Mouse (Mus musculus) kidney, embryonic 15.5 days (tissue): ENCODE measurements around the gene Mertk. TPM values are rescaled to one million over a fixed set of nuclear protein-coding genes. Genes with fewer than 3 reads are reported as not detected.

Source experiments
- ATAC-seq: fragments of 200-750 bp; cut with Nextera tagmentation; replicated peaks from 2 replicates; pipeline ENCODE4 v1.8.0; 2017; ENCODE audit warnings: moderate TSS enrichment; ENCODE audit not compliant: low FRiP score
- H3K27ac ChIP-seq: fragments of 300-500 bp; sonication (generic); 2 replicates; pipeline ENCODE4 v1.5.1; 2015; ENCODE audit warnings: mild to moderate bottlenecking, inconsistent platforms
- H3K27me3 ChIP-seq: fragments of 300-500 bp; sonication (generic); 2 replicates; pipeline ENCODE4 v1.6.1; 2015; ENCODE audit warnings: inconsistent platforms
- H3K36me3 ChIP-seq: fragments of 300-500 bp; sonication (generic); 2 replicates; pipeline ENCODE4 v1.6.1; 2015; ENCODE audit warnings: inconsistent platforms
- H3K4me1 ChIP-seq: fragments of 300-500 bp; sonication (generic); 2 replicates; pipeline ENCODE4 v1.6.1; 2015; ENCODE audit warnings: inconsistent platforms
- H3K4me2 ChIP-seq: fragments of 300-500 bp; sonication (generic); 2 replicates; pipeline ENCODE4 v1.6.1; 2015; ENCODE audit warnings: moderate library complexity, mild to moderate bottlenecking, inconsistent platforms
- H3K4me3 ChIP-seq: fragments of 300-500 bp; sonication (generic); replicated peaks from 2 replicates; pipeline ENCODE4 v1.5.1; 2015; ENCODE audit warnings: mild to moderate bottlenecking, inconsistent platforms
- H3K9ac ChIP-seq: fragments of 300-500 bp; sonication (generic); 2 replicates; pipeline ENCODE4 v1.6.1; 2015; ENCODE audit warnings: mild to moderate bottlenecking, inconsistent platforms
- H3K9me3 ChIP-seq: fragments of 300-500 bp; sonication (generic); replicated peaks from 2 replicates; pipeline ENCODE4 v1.6.1; 2016; ENCODE audit warnings: inconsistent platforms
- WGBS: fragments of 180-500 bp; shearing (Covaris S2); methylation state at CpG from one replicate; pipeline ENCODE4 v1.1.7; 2015; ENCODE audit warnings: mixed read lengths; 5-methylcytosine and 5-hydroxymethylcytosine counted together
- polyA plus RNA-seq: library from polyadenylated mRNA; unstranded; fragments of >200 nt; fragmentation: Nextera tagmentation; extraction: Ambion mirVana; gene quantifications from 2 replicates; pipeline ENCODE4 v1.2.1, GENCODE M21; 2015

Gene Mertk
- polyA plus RNA-seq, 1 experiment from 2014 or later = 11.7 TPM

- Histone ChIP-seq H3K9ac (no peak overlapping the region), H3K4me3 (no peak overlapping the region), H3K27me3 (no peaks in the 10 kb centered on the region), H3K36me3 (peaks cover 14% of the 10 kb centered on the region), H3K4me1 (peaks cover 25% of the 10 kb centered on the region), H3K9me3 (no peaks in the 10 kb centered on the region), H3K4me2 (no peak overlapping the region), H3K27ac (no peak overlapping the region)
- no peak for ATAC-seq
- 67% methylated on average over 7 of the region's 7 CpGs for WGBS
Observed at GRCm38 (mm10) chr2:128726626-128727025, 27.9 kb downstream of the Mertk start.

GRCm38 (mm10) chr2:128727552-128727951, 28.8 kb downstream of the Mertk start:
- 66% methylated on average over 3 of the region's 3 CpGs for WGBS
- Histone ChIP-seq H3K4me1 (peaks cover 20% of the 10 kb centered on the region), H3K36me3 (peaks cover 15% of the 10 kb centered on the region), H3K27ac (no peak overlapping the region), H3K9me3 (no peaks in the 10 kb centered on the region), H3K27me3 (no peaks in the 10 kb centered on the region), H3K4me3 (no peak overlapping the region), H3K9ac (no peak overlapping the region), H3K4me2 (no peak overlapping the region)
- no peak for ATAC-seq

- no peak overlapping the region for H3K4me3 ChIP-seq
- H3K4me2 ChIP-seq = no peak overlapping the region
- no peaks in the 10 kb centered on the region for H3K27me3 ChIP-seq
- WGBS = 77% methylated on average over 4 of the region's 4 CpGs
- no peak for ATAC-seq
- H3K9me3 ChIP-seq = no peaks in the 10 kb centered on the region
- H3K36me3 ChIP-seq = peaks cover 20% of the 10 kb centered on the region
- no peak overlapping the region for H3K27ac ChIP-seq
- no peak overlapping the region for H3K9ac ChIP-seq
- H3K4me1 ChIP-seq = peaks cover 20% of the 10 kb centered on the region; the same call in 1 of the 2 replicates
Observed at GRCm38 (mm10) chr2:128728066-128728465, 29.3 kb downstream of the Mertk start.

- 34% methylated on average over 7 of the region's 7 CpGs for WGBS
- H3K9ac ChIP-seq = no peak overlapping the region
- H3K4me1 ChIP-seq = peaks cover 20% of the 10 kb centered on the region; the same call in 1 of the 2 replicates
- H3K4me3 ChIP-seq = no peak overlapping the region
- no peaks in the 10 kb centered on the region for H3K27me3 ChIP-seq
- no peak overlapping the region for H3K27ac ChIP-seq
- H3K9me3 ChIP-seq = no peaks in the 10 kb centered on the region
- H3K36me3 ChIP-seq = peaks cover 20% of the 10 kb centered on the region
- no peak overlapping the region for H3K4me2 ChIP-seq
- ATAC-seq = no peak
Observed at GRCm38 (mm10) chr2:128729141-128729540, 30.4 kb downstream of the Mertk start.

- H3K9me3 ChIP-seq = no peaks in the 10 kb centered on the region
Observed at GRCm38 (mm10) chr2:128731514-128731913, 32.8 kb downstream of the Mertk start.

GRCm38 (mm10) chr2:128731951-128732350, 33.2 kb downstream of the Mertk start:
- peaks cover 20% of the 10 kb centered on the region for H3K36me3 ChIP-seq
- H3K27me3 ChIP-seq = no peaks in the 10 kb centered on the region
- no peak overlapping the region for H3K9ac ChIP-seq
- H3K4me3 ChIP-seq = no peak overlapping the region
- H3K4me2 ChIP-seq = no peak overlapping the region
- peaks cover 20% of the 10 kb centered on the region for H3K4me1 ChIP-seq
- 79% methylated on average over 1 of the region's 1 CpGs for WGBS
- no peaks in the 10 kb centered on the region for H3K9me3 ChIP-seq
- no peak for ATAC-seq
- H3K27ac ChIP-seq = no peak overlapping the region

More at GRCm38 (mm10) chr2:128731514-128731913, 32.8 kb downstream of the Mertk start:
- 53% methylated on average over 10 of the region's 10 CpGs for WGBS
- no peaks in the 10 kb centered on the region for H3K27me3 ChIP-seq
- H3K4me2 ChIP-seq = no peak overlapping the region
- H3K4me3 ChIP-seq = no peak overlapping the region
- peaks cover 24% of the 10 kb centered on the region for H3K4me1 ChIP-seq
- no peak overlapping the region for H3K27ac ChIP-seq
- no peak for ATAC-seq
- H3K36me3 ChIP-seq = peaks cover 20% of the 10 kb centered on the region
- H3K9ac ChIP-seq = no peak overlapping the region

GRCm38 (mm10) chr2:128735089-128735488, 36.3 kb downstream of the Mertk start:
- no peak overlapping the region for H3K27ac ChIP-seq
- H3K27me3 ChIP-seq = no peaks in the 10 kb centered on the region
- no peak overlapping the region for H3K9ac ChIP-seq
- peaks cover 23% of the 10 kb centered on the region for H3K36me3 ChIP-seq
- H3K4me3 ChIP-seq = no peak overlapping the region
- no peak overlapping the region for H3K4me2 ChIP-seq
- H3K9me3 ChIP-seq = no peaks in the 10 kb centered on the region
- H3K4me1 ChIP-seq = peaks cover 7% of the 10 kb centered on the region
- 67% methylated on average over 3 of the region's 3 CpGs for WGBS
- no peak for ATAC-seq

- WGBS = 91% methylated on average over 2 of the region's 2 CpGs
- no peak for ATAC-seq
- peaks cover 20% of the 10 kb centered on the region for H3K36me3 ChIP-seq
- H3K27ac ChIP-seq = no peak overlapping the region
- no peak overlapping the region for H3K4me2 ChIP-seq
- H3K4me1 ChIP-seq = peaks cover 7% of the 10 kb centered on the region
- no peak overlapping the region for H3K4me3 ChIP-seq
- no peaks in the 10 kb centered on the region for H3K9me3 ChIP-seq
- H3K9ac ChIP-seq = no peak overlapping the region
- no peaks in the 10 kb centered on the region for H3K27me3 ChIP-seq
Observed at GRCm38 (mm10) chr2:128737051-128737450, 38.3 kb downstream of the Mertk start.

- H3K4me1 ChIP-seq = peaks cover 7% of the 10 kb centered on the region
- H3K9ac ChIP-seq = no peak overlapping the region
- 87% methylated on average over 4 of the region's 4 CpGs for WGBS
- H3K27ac ChIP-seq = no peak overlapping the region
- H3K36me3 ChIP-seq = peaks cover 17% of the 10 kb centered on the region
- H3K9me3 ChIP-seq = no peaks in the 10 kb centered on the region
- ATAC-seq = no peak
- H3K27me3 ChIP-seq = no peaks in the 10 kb centered on the region
- H3K4me2 ChIP-seq = no peak overlapping the region
- H3K4me3 ChIP-seq = no peak overlapping the region
Observed at GRCm38 (mm10) chr2:128737796-128738195, 39.0 kb downstream of the Mertk start.

- Histone ChIP-seq H3K27me3 (no peaks in the 10 kb centered on the region), H3K9ac (no peak overlapping the region), H3K27ac (no peak overlapping the region), H3K4me2 (no peak overlapping the region), H3K4me3 (no peak overlapping the region), H3K9me3 (no peaks in the 10 kb centered on the region), H3K4me1 (peaks cover 7% of the 10 kb centered on the region), H3K36me3 (peaks cover 14% of the 10 kb centered on the region)
- 85% methylated on average over 10 of the region's 10 CpGs for WGBS
- ATAC-seq = no peak
Observed at GRCm38 (mm10) chr2:128738725-128739258, 40.0 kb downstream of the Mertk start.

GRCm38 (mm10) chr2:128745879-128746620, 47.3 kb downstream of the Mertk start:
- Histone ChIP-seq H3K9ac (no peak overlapping the region), H3K27ac (peak overlapping the region; percentile 70), H3K4me3 (no peak overlapping the region), H3K36me3 (peaks cover 4% of the 10 kb centered on the region), H3K4me2 (no peak overlapping the region), H3K4me1 (peaks cover 22% of the 10 kb centered on the region), H3K9me3 (no peaks in the 10 kb centered on the region), H3K27me3 (no peaks in the 10 kb centered on the region)
- 54% methylated on average over 12 of the region's 12 CpGs for WGBS
- no peak for ATAC-seq

- Histone ChIP-seq H3K27me3 (no peaks in the 10 kb centered on the region), H3K4me1 (peaks cover 23% of the 10 kb centered on the region), H3K9ac (no peak overlapping the region), H3K4me2 (no peak overlapping the region; the same call in 1 of the 2 replicates), H3K4me3 (no peak overlapping the region), H3K27ac (peak overlapping the region; percentile 70), H3K9me3 (no peaks in the 10 kb centered on the region), H3K36me3 (peaks cover 5% of the 10 kb centered on the region)
- WGBS = 51% methylated on average over 5 of the region's 5 CpGs
- 0 out of 2 replicates have a peak, but pooled peaks have one; percentile 29 for ATAC-seq
Observed at GRCm38 (mm10) chr2:128746621-128747151, 47.9 kb downstream of the Mertk start.
